Mouse (Mus musculus): Measurements from ENCODE around the gene Rnd2. TPM values are rescaled to one million over a fixed set of nuclear protein-coding genes. Genes with fewer than 3 reads are reported as not detected.

Rnd2 gene
- polyA plus RNA-seq, 1 experiment = 19.2 TPM

- Histone ChIP-seq H3K79me3 (ENCODE audit: low read depth) (no peaks in the 10 kb centered on the region), H3ac (ENCODE audit: control insufficient read depth, insufficient read length, low read depth) (no peak overlapping the region), H3K36me3 (ENCODE audit: control insufficient read depth, insufficient read depth) (peaks cover 86% of the 10 kb centered on the region), H3K4me3 (ENCODE audit: insufficient read depth, poor library complexity, severe bottlenecking) (no peak overlapping the region), H3K79me2 (ENCODE audit: control insufficient read depth, insufficient read depth) (no peaks in the 10 kb centered on the region), H3K27me3 (ENCODE audit: control insufficient read depth, insufficient read depth, insufficient read length) (no peaks in the 10 kb centered on the region)
- TF ChIP-seq USF1 (IDR thresholded peaks at IDR 0.05; ENCODE audit: low read depth) = no peak
- no peak for TF ChIP-seq MAX (IDR thresholded peaks at IDR 0.05)
- TF ChIP-seq MYOD1 (IDR thresholded peaks at IDR 0.05; ENCODE audit: control insufficient read depth, insufficient read length, low read depth) = no peak
- no peak for TF ChIP-seq FOSL1 (IDR thresholded peaks at IDR 0.05; ENCODE audit: insufficient read depth, low read length, poor library complexity, severe bottlenecking)
- no peak for TF ChIP-seq MYOG (IDR thresholded peaks at IDR 0.05; ENCODE audit: control insufficient read depth, extremely low read depth, insufficient read length)
- no peak for TF ChIP-seq CEBPB (IDR thresholded peaks at IDR 0.05; ENCODE audit: low read depth)
- no peak for TF ChIP-seq CTCF (IDR thresholded peaks at IDR 0.05; ENCODE audit: control insufficient read depth, insufficient read depth, insufficient read length)
Observed at GRCm38 (mm10) chr11:101507090-101507489, 42.3 kb downstream of the Rnd2 start.

- Histone ChIP-seq H3K79me2 (ENCODE audit: control insufficient read depth, insufficient read depth) (no peaks in the 10 kb centered on the region), H3K27me3 (ENCODE audit: control insufficient read depth, insufficient read depth, insufficient read length) (no peaks in the 10 kb centered on the region), H3ac (ENCODE audit: control insufficient read depth, insufficient read length, low read depth) (no peak overlapping the region), H3K79me3 (ENCODE audit: low read depth) (no peaks in the 10 kb centered on the region), H3K4me3 (ENCODE audit: insufficient read depth, poor library complexity, severe bottlenecking) (no peak overlapping the region), H3K36me3 (ENCODE audit: control insufficient read depth, insufficient read depth) (peaks cover 74% of the 10 kb centered on the region)
- TF ChIP-seq CEBPB (IDR thresholded peaks at IDR 0.05; ENCODE audit: low read depth) (no peak), MYOD1 (IDR thresholded peaks at IDR 0.05; ENCODE audit: control insufficient read depth, insufficient read length, low read depth) (no peak), FOSL1 (IDR thresholded peaks at IDR 0.05; ENCODE audit: insufficient read depth, low read length, poor library complexity, severe bottlenecking) (no peak), USF1 (IDR thresholded peaks at IDR 0.05; ENCODE audit: low read depth) (no peak), CTCF (IDR thresholded peaks at IDR 0.05; ENCODE audit: control insufficient read depth, insufficient read depth, insufficient read length) (no peak), MYOG (IDR thresholded peaks at IDR 0.05; ENCODE audit: control insufficient read depth, extremely low read depth, insufficient read length) (no peak), MAX (IDR thresholded peaks at IDR 0.05) (no peak)
Observed at GRCm38 (mm10) chr11:101518937-101519336, 54.1 kb downstream of the Rnd2 start.

- H3ac ChIP-seq (ENCODE audit: control insufficient read depth, insufficient read length, low read depth) = no peak overlapping the region
- H3K79me2 ChIP-seq (ENCODE audit: control insufficient read depth, insufficient read depth) = no peaks in the 10 kb centered on the region
- no peak overlapping the region for H3K4me3 ChIP-seq (ENCODE audit: insufficient read depth, poor library complexity, severe bottlenecking)
- no peaks in the 10 kb centered on the region for H3K79me3 ChIP-seq (ENCODE audit: low read depth)
- TF ChIP-seq USF1 (IDR thresholded peaks at IDR 0.05; ENCODE audit: low read depth) (no peak), MYOG (IDR thresholded peaks at IDR 0.05; ENCODE audit: control insufficient read depth, extremely low read depth, insufficient read length) (no peak), FOSL1 (IDR thresholded peaks at IDR 0.05; ENCODE audit: insufficient read depth, low read length, poor library complexity, severe bottlenecking) (no peak), CEBPB (IDR thresholded peaks at IDR 0.05; ENCODE audit: low read depth) (no peak), MYOD1 (IDR thresholded peaks at IDR 0.05; ENCODE audit: control insufficient read depth, insufficient read length, low read depth) (no peak), MAX (IDR thresholded peaks at IDR 0.05) (no peak), CTCF (IDR thresholded peaks at IDR 0.05; ENCODE audit: control insufficient read depth, insufficient read depth, insufficient read length) (no peak)
- no peaks in the 10 kb centered on the region for H3K27me3 ChIP-seq (ENCODE audit: control insufficient read depth, insufficient read depth, insufficient read length)
- H3K36me3 ChIP-seq (ENCODE audit: control insufficient read depth, insufficient read depth) = peaks cover 74% of the 10 kb centered on the region
Observed at GRCm38 (mm10) chr11:101519364-101519763, 54.6 kb downstream of the Rnd2 start.

Small RNAs within 50 kb of the gene (microRNA-seq; reads per million reads assigned to microRNA genes)
- gene Mir6929 (ENCODE audit: borderline microRNAs expressed) = 0.24 reads per million

Other genes with a start within 250 kb of the Rnd2 start
- gene Ezh1, start 238.5 kb upstream of the Rnd2 start, polyA plus RNA-seq (2012; fragmentation: generic; extraction: Trizol) = 4.5 TPM
- 0.66 TPM for gene Ramp2, start 219.0 kb upstream of the Rnd2 start, polyA plus RNA-seq (2012; fragmentation: generic; extraction: Trizol)
- 116 TPM for gene Vps25, start 211.3 kb upstream of the Rnd2 start, polyA plus RNA-seq (2012; fragmentation: generic; extraction: Trizol)
- gene Wnk4, start 204.4 kb upstream of the Rnd2 start, polyA plus RNA-seq (2012; fragmentation: generic; extraction: Trizol) = 0.49 TPM
- 0.05 TPM for gene Cntd1, start 186.0 kb upstream of the Rnd2 start, polyA plus RNA-seq (2012; fragmentation: generic; extraction: Trizol)
- gene Coa3, start 185.9 kb upstream of the Rnd2 start, polyA plus RNA-seq (2012; fragmentation: generic; extraction: Trizol) = 85.2 TPM
- 103 TPM for gene Becn1, start 162.7 kb upstream of the Rnd2 start, polyA plus RNA-seq (2012; fragmentation: generic; extraction: Trizol)
- 89.9 TPM for gene Psme3, start 148.8 kb upstream of the Rnd2 start, polyA plus RNA-seq (2012; fragmentation: generic; extraction: Trizol)
- 1.2 TPM for gene Aoc2, start 139.9 kb upstream of the Rnd2 start, polyA plus RNA-seq (2012; fragmentation: generic; extraction: Trizol)
- gene Aoc3, start 134.4 kb upstream of the Rnd2 start, polyA plus RNA-seq (2012; fragmentation: generic; extraction: Trizol) = 0.07 TPM
- not detected for gene G6pc, start 97.4 kb upstream of the Rnd2 start, polyA plus RNA-seq (2012; fragmentation: generic; extraction: Trizol)
- gene Aarsd1, start 47.4 kb upstream of the Rnd2 start, polyA plus RNA-seq (2012; fragmentation: generic; extraction: Trizol) = 50.6 TPM
- 5.2 TPM for gene Gm27029, start 40.2 kb upstream of the Rnd2 start, polyA plus RNA-seq (2012; fragmentation: generic; extraction: Trizol)
- 10.4 TPM for gene Rundc1, start 39.9 kb upstream of the Rnd2 start, polyA plus RNA-seq (2012; fragmentation: generic; extraction: Trizol)
- 19.2 TPM for gene Ptges3l, start 39.7 kb upstream of the Rnd2 start, polyA plus RNA-seq (2012; fragmentation: generic; extraction: Trizol)
- gene Rpl27, start 22.7 kb upstream of the Rnd2 start, polyA plus RNA-seq (2012; fragmentation: generic; extraction: Trizol) = 2,812 TPM
- gene Ifi35, start 16.6 kb upstream of the Rnd2 start, polyA plus RNA-seq (2012; fragmentation: generic; extraction: Trizol) = 23.4 TPM
- gene Vat1, start 1.2 kb downstream of the Rnd2 start, polyA plus RNA-seq (2012; fragmentation: generic; extraction: Trizol) = 306 TPM
- gene Brca1, start 87.0 kb downstream of the Rnd2 start, polyA plus RNA-seq (2012; fragmentation: generic; extraction: Trizol) = 5.2 TPM
- 15.7 TPM for gene Nbr1, start 87.2 kb downstream of the Rnd2 start, polyA plus RNA-seq (2012; fragmentation: generic; extraction: Trizol)
- 1.0 TPM for gene Tmem106a, start 117.2 kb downstream of the Rnd2 start, polyA plus RNA-seq (2012; fragmentation: generic; extraction: Trizol)
- gene Gm11634, start 134.3 kb downstream of the Rnd2 start, polyA plus RNA-seq (2012; fragmentation: generic; extraction: Trizol) = not detected
- gene Rdm1, start 162.2 kb downstream of the Rnd2 start, polyA plus RNA-seq (2012; fragmentation: generic; extraction: Trizol) = 9.5 TPM
- 2.5 TPM for gene Arl4d, start 200.5 kb downstream of the Rnd2 start, polyA plus RNA-seq (2012; fragmentation: generic; extraction: Trizol)